ENCODE assay signal across 8 mouse cellular contexts in the genomic region with DNA sequence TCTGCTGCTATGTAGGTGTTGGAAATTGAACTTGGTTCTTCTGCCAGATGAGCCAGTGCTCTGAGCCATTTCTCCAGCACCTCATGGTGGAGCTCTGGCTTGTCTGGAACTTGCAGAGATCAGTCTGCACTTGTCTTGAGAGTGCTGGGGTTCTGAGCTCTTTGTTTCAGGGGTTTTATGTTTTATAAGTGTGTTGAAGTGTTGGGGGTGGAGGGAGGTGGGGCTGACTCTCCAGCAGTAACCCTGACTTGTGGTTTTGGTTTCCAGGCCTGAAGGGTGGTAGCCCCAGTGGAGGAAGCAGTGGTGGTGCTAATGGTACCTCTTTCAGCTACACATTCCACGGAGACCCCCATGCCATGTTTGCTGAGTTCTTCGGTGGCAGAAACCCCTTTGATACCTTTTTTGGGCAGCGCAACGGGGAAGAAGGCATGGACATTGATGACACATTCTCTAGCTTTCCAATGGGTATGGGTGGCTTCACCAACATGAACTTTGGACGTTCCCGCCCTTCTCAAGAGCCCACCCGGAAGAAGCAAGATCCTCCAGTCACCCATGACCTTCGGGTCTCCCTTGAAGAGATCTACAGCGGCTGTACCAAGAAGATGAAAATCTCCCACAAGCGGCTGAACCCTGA. TPM values are rescaled to one million over a fixed set of nuclear protein-coding genes. Genes with fewer than 3 reads are reported as not detected.
DNase-seq lines count a peak whose midpoint lies in the region; ATAC-seq and TF ChIP-seq lines count a peak whose summit lies in the region.

No protein-coding gene starts in this region.

- no peaks in the 10 kb centered on the region for H3K9me3 ChIP-seq in kidney, embryonic 16.5 days (ENCODE audit: low read length)
- no peaks in the 10 kb centered on the region for H3K9me3 ChIP-seq in hindbrain, embryonic 14.5 days (ENCODE audit: control insufficient read depth, low read length)
- H3K9me3 ChIP-seq in midbrain, embryonic 15.5 days: no peaks in the 10 kb centered on the region

- TF ChIP-seq POLR2A in bone marrow macrophage, adult 2 months (IDR thresholded peaks at IDR 0.05; ENCODE audit: borderline replicate concordance, low read depth, low read length): no peak

- H3K4me3 ChIP-seq in kidney, embryonic 16.5 days (ENCODE audit: low read length): peak overlapping the region; percentile 88
- H3K4me3 ChIP-seq in bone marrow macrophage, adult 2 months (ENCODE audit: insufficient read depth, low read length): peak overlapping the region; percentile 97
- H3K4me3 ChIP-seq in hindbrain, embryonic 14.5 days (replicated peaks; ENCODE audit: low read length): peak overlapping the region; percentile 81
- H3K4me3 ChIP-seq in midbrain, embryonic 15.5 days: peak overlapping the region; percentile 79

- peak overlapping the region; percentile 97 for H3K9ac ChIP-seq in kidney, embryonic 16.5 days (replicated peaks; ENCODE audit: low read length)
- H3K9ac ChIP-seq in hindbrain, embryonic 14.5 days: peak overlapping the region; percentile 80
- H3K9ac ChIP-seq in midbrain, embryonic 15.5 days: peak overlapping the region; percentile 79; the same call in 1 of the 2 replicates

- H3K27ac ChIP-seq in kidney, embryonic 16.5 days (ENCODE audit: low read length): no peak overlapping the region
- H3K27ac ChIP-seq in bone marrow macrophage, adult 2 months (ENCODE audit: insufficient read depth, low read depth, low read length): no peak overlapping the region
- H3K27ac ChIP-seq in hindbrain, embryonic 14.5 days: peak overlapping the region; percentile 98; the same call in 1 of the 2 replicates
- H3K27ac ChIP-seq in midbrain, embryonic 15.5 days: no peak overlapping the region

- no peak for TF ChIP-seq CTCF in bone marrow macrophage, adult 2 months (IDR thresholded peaks at IDR 0.05; ENCODE audit: low read depth, low read length)

- H3K27me3 ChIP-seq in kidney, embryonic 16.5 days (ENCODE audit: insufficient read depth, low read length): no peaks in the 10 kb centered on the region
- H3K27me3 ChIP-seq in hindbrain, embryonic 14.5 days (ENCODE audit: control insufficient read depth, insufficient read depth, low read length): no peaks in the 10 kb centered on the region
- no peaks in the 10 kb centered on the region for H3K27me3 ChIP-seq in midbrain, embryonic 15.5 days (replicated peaks)

- DNase-seq in kidney, adult 9 months: no peak
- DNase-seq in hindbrain, embryonic 14.5 days (ENCODE audit: low spot score): no peak
- no peak for DNase-seq in adrenal gland, adult 2 months

- peak overlapping the region; percentile 84 for H3K4me2 ChIP-seq in kidney, embryonic 16.5 days (replicated peaks; ENCODE audit: low read depth, low read length)
- H3K4me2 ChIP-seq in hindbrain, embryonic 14.5 days (replicated peaks): peak overlapping the region; percentile 75
- peak overlapping the region; percentile 81 for H3K4me2 ChIP-seq in midbrain, embryonic 15.5 days

- 86% methylated on average over 10 of the region's 10 CpGs for WGBS in kidney, embryonic 16.5 days
- WGBS in hindbrain, embryonic 14.5 days: 94% methylated on average over 10 of the region's 10 CpGs
- WGBS in midbrain, embryonic 15.5 days: 95% methylated on average over 10 of the region's 10 CpGs

- peaks cover 22% of the 10 kb centered on the region for H3K4me1 ChIP-seq in kidney, embryonic 16.5 days (ENCODE audit: insufficient read depth, low read length)
- peaks cover 8% of the 10 kb centered on the region; the same call in 1 of the 2 replicates for H3K4me1 ChIP-seq in bone marrow macrophage, adult 2 months (ENCODE audit: control insufficient read depth, insufficient read depth, low read length)
- H3K4me1 ChIP-seq in hindbrain, embryonic 14.5 days (replicated peaks; ENCODE audit: control insufficient read depth, insufficient read depth, low read length): peaks cover 17% of the 10 kb centered on the region
- H3K4me1 ChIP-seq in midbrain, embryonic 15.5 days: peaks cover 25% of the 10 kb centered on the region

- no peak for ATAC-seq in kidney, embryonic 16.5 days (ENCODE audit: low FRiP score, low TSS enrichment)
- ATAC-seq in hindbrain, embryonic 14.5 days (ENCODE audit: low FRiP score): no peak
- no peak for ATAC-seq in midbrain, embryonic 15.5 days (replicated peaks)
- no peak for ATAC-seq in granulocyte monocyte progenitor cell, adult 5-6 weeks (replicated peaks; ENCODE audit: poor library complexity, severe bottlenecking)
- ATAC-seq in erythroid progenitor cell, adult 5-6 weeks (replicated peaks; ENCODE audit: low FRiP score, poor library complexity, severe bottlenecking): no peak

- H3K36me3 ChIP-seq in kidney, embryonic 16.5 days (ENCODE audit: insufficient read depth, low read length): peaks cover 35% of the 10 kb centered on the region
- H3K36me3 ChIP-seq in hindbrain, embryonic 14.5 days (replicated peaks; ENCODE audit: control insufficient read depth, insufficient read depth): peaks cover 50% of the 10 kb centered on the region
- peaks cover 33% of the 10 kb centered on the region for H3K36me3 ChIP-seq in midbrain, embryonic 15.5 days (replicated peaks)

RNA-seq across cellular contexts. Expression of a gene that starts 1.7 kb away (rescaled TPM):
- 67.5 and 68.0 TPM in 2 replicates for polyA plus RNA-seq in kidney, embryonic 16.5 days (2015; fragmentation: Nextera tagmentation; extraction: Ambion mirVana)
- 19.4 and 19.9 TPM in 2 replicates for polyA plus RNA-seq in bone marrow macrophage, adult 2 months (2012; ENCODE audit: insufficient read depth, insufficient read length, missing spikeins)
- polyA plus RNA-seq in hindbrain, embryonic 14.5 days (2014; fragmentation: Nextera tagmentation; extraction: Ambion mirVana): 45.8 and 47.8 TPM in 2 replicates
- polyA plus RNA-seq in midbrain, embryonic 15.5 days (2015; fragmentation: Nextera tagmentation; extraction: Ambion mirVana): 65.2 and 65.5 TPM in 2 replicates
- total RNA-seq in granulocyte monocyte progenitor cell, adult 5-6 weeks (2014; fragmentation: Nextera tagmentation): 25.7 and 31.0 TPM in 2 replicates
- total RNA-seq in granulocyte monocyte progenitor cell, adult 5-6 weeks (2017): 28.1 and 47.3 TPM in 2 replicates
- 10 to 100 TPM; 21.8 to 61.9 TPM for total RNA-seq in adrenal gland, adult 2 months (2021)
- polyA plus RNA-seq in adrenal gland, adult 2 months (2012; rRNA removed): 21.8 and 27.3 TPM in 2 replicates
- 56.2 and 59.5 TPM in 2 replicates for total RNA-seq in erythroid progenitor cell, adult 5-6 weeks (2015; ENCODE audit: low replicate concordance)
- 58.9 and 62.4 TPM in 2 replicates for total RNA-seq in erythroid progenitor cell, adult 5-6 weeks (2017; ENCODE audit: low replicate concordance)

RNA-seq across cellular contexts. Expression of a gene that starts 1.9 kb away (rescaled TPM):
- polyA plus RNA-seq in kidney, embryonic 16.5 days (2015; fragmentation: Nextera tagmentation; extraction: Ambion mirVana): 631 and 669 TPM in 2 replicates
- polyA plus RNA-seq in bone marrow macrophage, adult 2 months (2012; ENCODE audit: insufficient read depth, insufficient read length, missing spikeins): 189 and 215 TPM in 2 replicates
- polyA plus RNA-seq in hindbrain, embryonic 14.5 days (2014; fragmentation: Nextera tagmentation; extraction: Ambion mirVana): 1,444 and 1,536 TPM in 2 replicates
- 1,118 and 1,124 TPM in 2 replicates for polyA plus RNA-seq in midbrain, embryonic 15.5 days (2015; fragmentation: Nextera tagmentation; extraction: Ambion mirVana)
- 506 and 549 TPM in 2 replicates for total RNA-seq in granulocyte monocyte progenitor cell, adult 5-6 weeks (2014; fragmentation: Nextera tagmentation)
- 230 and 343 TPM in 2 replicates for total RNA-seq in granulocyte monocyte progenitor cell, adult 5-6 weeks (2017)
- 100 to 1,000 TPM; 409 to 723 TPM for total RNA-seq in adrenal gland, adult 2 months (2021)
- polyA plus RNA-seq in adrenal gland, adult 2 months (2012; rRNA removed): 1,113 and 1,272 TPM in 2 replicates
- total RNA-seq in erythroid progenitor cell, adult 5-6 weeks (2015; ENCODE audit: low replicate concordance): 292 and 301 TPM in 2 replicates
- 92.2 and 190 TPM in 2 replicates for total RNA-seq in erythroid progenitor cell, adult 5-6 weeks (2017; ENCODE audit: low replicate concordance)

RNA-seq across cellular contexts. Expression of a gene that starts 42.8 kb away (rescaled TPM):
- 227 and 237 TPM in 2 replicates for polyA plus RNA-seq in kidney, embryonic 16.5 days (2015; fragmentation: Nextera tagmentation; extraction: Ambion mirVana)
- 25.6 and 32.2 TPM in 2 replicates for polyA plus RNA-seq in bone marrow macrophage, adult 2 months (2012; ENCODE audit: insufficient read depth, insufficient read length, missing spikeins)
- 102 and 119 TPM in 2 replicates for polyA plus RNA-seq in hindbrain, embryonic 14.5 days (2014; fragmentation: Nextera tagmentation; extraction: Ambion mirVana)
- 128 and 132 TPM in 2 replicates for polyA plus RNA-seq in midbrain, embryonic 15.5 days (2015; fragmentation: Nextera tagmentation; extraction: Ambion mirVana)
- total RNA-seq in granulocyte monocyte progenitor cell, adult 5-6 weeks (2014; fragmentation: Nextera tagmentation): 26.7 and 35.0 TPM in 2 replicates
- total RNA-seq in granulocyte monocyte progenitor cell, adult 5-6 weeks (2017): 19.0 and 19.3 TPM in 2 replicates
- total RNA-seq in adrenal gland, adult 2 months (2021): 10 to 100 TPM; 29.5 to 50.1 TPM
- 53.8 and 56.4 TPM in 2 replicates for polyA plus RNA-seq in adrenal gland, adult 2 months (2012; rRNA removed)
- total RNA-seq in erythroid progenitor cell, adult 5-6 weeks (2015; ENCODE audit: low replicate concordance): 2.9 and 5.9 TPM in 2 replicates
- total RNA-seq in erythroid progenitor cell, adult 5-6 weeks (2017; ENCODE audit: low replicate concordance): 9.3 and 12.5 TPM in 2 replicates

RNA-seq across cellular contexts. Expression of a gene that starts 43.2 kb away (rescaled TPM):
- polyA plus RNA-seq in kidney, embryonic 16.5 days (2015; fragmentation: Nextera tagmentation; extraction: Ambion mirVana): 356 and 362 TPM in 2 replicates
- polyA plus RNA-seq in bone marrow macrophage, adult 2 months (2012; ENCODE audit: insufficient read depth, insufficient read length, missing spikeins): 130 and 134 TPM in 2 replicates
- 321 and 385 TPM in 2 replicates for polyA plus RNA-seq in hindbrain, embryonic 14.5 days (2014; fragmentation: Nextera tagmentation; extraction: Ambion mirVana)
- 336 and 348 TPM in 2 replicates for polyA plus RNA-seq in midbrain, embryonic 15.5 days (2015; fragmentation: Nextera tagmentation; extraction: Ambion mirVana)
- 187 and 191 TPM in 2 replicates for total RNA-seq in granulocyte monocyte progenitor cell, adult 5-6 weeks (2014; fragmentation: Nextera tagmentation)
- 179 and 187 TPM in 2 replicates for total RNA-seq in granulocyte monocyte progenitor cell, adult 5-6 weeks (2017)
- 100 to 1,000 TPM; 209 to 258 TPM for total RNA-seq in adrenal gland, adult 2 months (2021)
- 402 and 495 TPM in 2 replicates for polyA plus RNA-seq in adrenal gland, adult 2 months (2012; rRNA removed)
- 90.1 and 119 TPM in 2 replicates for total RNA-seq in erythroid progenitor cell, adult 5-6 weeks (2015; ENCODE audit: low replicate concordance)
- 75.9 and 125 TPM in 2 replicates for total RNA-seq in erythroid progenitor cell, adult 5-6 weeks (2017; ENCODE audit: low replicate concordance)

RNA-seq across cellular contexts. Expression of a gene that starts 56.8 kb away (rescaled TPM):
- 3.1 and 4.0 TPM in 2 replicates for polyA plus RNA-seq in kidney, embryonic 16.5 days (2015; fragmentation: Nextera tagmentation; extraction: Ambion mirVana)
- polyA plus RNA-seq in bone marrow macrophage, adult 2 months (2012; ENCODE audit: insufficient read depth, insufficient read length, missing spikeins): 0.16 and 0.53 TPM in 2 replicates
- polyA plus RNA-seq in hindbrain, embryonic 14.5 days (2014; fragmentation: Nextera tagmentation; extraction: Ambion mirVana): 1.8 and 1.9 TPM in 2 replicates
- 0.92 and 1.7 TPM in 2 replicates for polyA plus RNA-seq in midbrain, embryonic 15.5 days (2015; fragmentation: Nextera tagmentation; extraction: Ambion mirVana)
- not detected in 2 replicates for total RNA-seq in granulocyte monocyte progenitor cell, adult 5-6 weeks (2014; fragmentation: Nextera tagmentation)
- total RNA-seq in granulocyte monocyte progenitor cell, adult 5-6 weeks (2017): 0.46 and 0.78 TPM in 2 replicates
- total RNA-seq in adrenal gland, adult 2 months (2021): 1 to 10 TPM in 1 of 2 experiments, under 1 TPM in 1; 0.76 to 1.1 TPM
- polyA plus RNA-seq in adrenal gland, adult 2 months (2012; rRNA removed): 2.1 and 2.8 TPM in 2 replicates
- total RNA-seq in erythroid progenitor cell, adult 5-6 weeks (2015; ENCODE audit: low replicate concordance): not detected in 2 replicates
- total RNA-seq in erythroid progenitor cell, adult 5-6 weeks (2017; ENCODE audit: low replicate concordance): 0.13 TPM in 1 of 2 replicates, not detected in the other
